In genomic region chr2:169859078-169859855, GRCm38 (mm10) we compare ENCODE assay signal across 15 mouse cellular contexts.
"Had no signal": no experiment of that assay in that cellular context is flagged by ENCODE, and none has a peak within 500 bp of the region (broad histone marks: within the 10 kb centered on the region; RNA-seq: fewer than 3 reads in every experiment).

No protein-coding gene starts in this region.

- H3K27ac ChIP-seq: left cerebral cortex, adult 2 months; limb, embryonic 10.5 days; liver, embryonic 15.5 days; midbrain, embryonic 12.5 days; neural tube, embryonic 12.5 days had no signal

- H3K27me3 ChIP-seq: liver, embryonic 15.5 days; midbrain, embryonic 12.5 days; neural tube, embryonic 12.5 days had no signal

- H3K36me3 ChIP-seq: liver, embryonic 15.5 days; midbrain, embryonic 12.5 days; neural tube, embryonic 12.5 days had no signal

- DNase-seq: kidney, adult 8-10 months; kidney, postnatal 25 days; lung, adult 2 months; lung, postnatal 36 days; spleen, adult 18-20 months; thymus, adult 2 months; thymus, postnatal 25 days had no signal

- H3K9me3 ChIP-seq: limb, embryonic 10.5 days; midbrain, embryonic 12.5 days; neural tube, embryonic 12.5 days had no signal

- H3K4me2 ChIP-seq: liver, embryonic 11.5 days; liver, embryonic 15.5 days; midbrain, embryonic 12.5 days; neural tube, embryonic 12.5 days had no signal

- H3K9ac ChIP-seq: liver, embryonic 15.5 days; midbrain, embryonic 12.5 days; neural tube, embryonic 12.5 days had no signal

- ATAC-seq: lung, postnatal 0 days had no signal

- H3K4me1 ChIP-seq: liver, embryonic 15.5 days had no signal

- H3K4me3 ChIP-seq: left cerebral cortex, adult 2 months; limb, embryonic 10.5 days; liver, embryonic 15.5 days; midbrain, embryonic 12.5 days; myocyte; neural tube, embryonic 12.5 days had no signal
